Mouse (Mus musculus) intestine, postnatal 0 days (tissue): Measurements from ENCODE around the gene Ccdc62. TPM values are rescaled to one million over a fixed set of nuclear protein-coding genes. Genes with fewer than 3 reads are reported as not detected.

Experiments used
- ATAC-seq: fragments of 200-750 bp; cut with Nextera tagmentation; 2 replicates; pipeline ENCODE4 v1.8.0; 2017; ENCODE audit warnings: mild to moderate bottlenecking, moderate TSS enrichment, moderate library complexity
- H3K27ac ChIP-seq: fragments of 300-500 bp; sonication (generic); 2 replicates; pipeline ENCODE4 v1.5.1; 2014; ENCODE audit warnings: mild to moderate bottlenecking, low read depth, low read length, moderate library complexity
- H3K27me3 ChIP-seq: fragments of 300-500 bp; sonication (generic); replicated peaks from 2 replicates; pipeline ENCODE4 v1.6.1; 2014; ENCODE audit warnings: low read length, mixed read lengths; ENCODE audit not compliant: control insufficient read depth, insufficient read depth
- H3K36me3 ChIP-seq: fragments of 300-500 bp; sonication (generic); 2 replicates; pipeline ENCODE4 v1.6.1; 2014; ENCODE audit warnings: mild to moderate bottlenecking, moderate library complexity; ENCODE audit not compliant: control insufficient read depth, insufficient read depth
- H3K4me1 ChIP-seq: fragments of 300-500 bp; sonication (generic); replicated peaks from 2 replicates; pipeline ENCODE4 v1.6.1; 2014; ENCODE audit warnings: antibody characterized with exemption, low read length, mixed read lengths; ENCODE audit not compliant: control insufficient read depth, insufficient read depth
- H3K4me2 ChIP-seq: fragments of 300-500 bp; sonication (generic); replicated peaks from 2 replicates; pipeline ENCODE4 v1.6.1; 2014; ENCODE audit warnings: low read depth, mild to moderate bottlenecking, moderate library complexity
- H3K4me3 ChIP-seq: fragments of 300-500 bp; sonication (generic); 2 replicates; pipeline ENCODE4 v1.5.1; 2014; ENCODE audit warnings: low read depth, low read length
- H3K9ac ChIP-seq: fragments of 300-500 bp; sonication (generic); 2 replicates; pipeline ENCODE4 v1.6.1; 2014; ENCODE audit warnings: mild to moderate bottlenecking, low read depth, low read length
- H3K9me3 ChIP-seq: fragments of 300-500 bp; sonication (generic); 2 replicates; pipeline ENCODE4 v1.6.1; 2016; ENCODE audit warnings: mixed run types; ENCODE audit not compliant: control insufficient read depth
- CTCF ChIP-seq: sonication (generic); IDR thresholded peaks from 2 replicates; pipeline ENCODE4 v1.5.1; 2016; ENCODE audit warnings: low read depth, mild to moderate bottlenecking, control low read depth, antibody characterized with exemption, moderate library complexity
- WGBS: fragments of 180-500 bp; shearing (Covaris S2); extraction: QIAGEN DNeasy Blood & Tissue Kit; methylation state at CpG from one replicate; pipeline ENCODE4 v1.1.7; 2014; 5-methylcytosine and 5-hydroxymethylcytosine counted together
- polyA plus RNA-seq: library from polyadenylated mRNA; unstranded; fragments of >200 nt; fragmentation: Nextera tagmentation; extraction: Ambion mirVana; gene quantifications from 2 replicates; pipeline ENCODE4 v1.2.1, GENCODE M21; 2015

Gene Ccdc62
- polyA plus RNA-seq, 1 experiment from 2014 or later: 3.8 TPM

DNA sequence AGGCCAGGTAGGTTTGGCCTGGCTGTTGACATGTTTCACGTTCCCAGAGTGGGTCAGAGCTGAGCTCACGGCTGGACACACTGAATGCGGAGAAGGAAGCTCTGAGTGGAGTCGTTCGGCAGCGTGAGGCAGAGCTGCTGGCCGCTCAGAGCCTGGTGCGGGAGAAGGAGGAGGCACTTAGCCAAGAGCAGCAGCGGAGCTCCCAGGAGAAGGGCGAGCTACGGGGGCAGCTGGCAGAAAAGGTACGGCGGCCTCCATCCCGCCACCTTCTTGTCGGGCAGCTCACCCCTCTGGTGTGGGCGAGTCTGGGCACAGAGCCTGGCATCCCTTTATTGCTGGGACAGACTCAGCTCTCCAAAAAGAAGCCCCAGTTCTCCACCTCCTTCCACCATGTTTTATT, 67.3 kb downstream of the Ccdc62 start:
- H3K4me3 ChIP-seq: no peak overlapping the region
- ATAC-seq: no peak
- no peak overlapping the region for H3K4me2 ChIP-seq
- H3K4me1 ChIP-seq: no peaks in the 10 kb centered on the region
- TF ChIP-seq CTCF: no peak
- H3K9me3 ChIP-seq: no peaks in the 10 kb centered on the region
- no peaks in the 10 kb centered on the region for H3K27me3 ChIP-seq
- WGBS: 84% methylated on average over 16 of the region's 16 CpGs
- no peak overlapping the region for H3K27ac ChIP-seq
- H3K9ac ChIP-seq: no peak overlapping the region
- peaks cover 72% of the 10 kb centered on the region for H3K36me3 ChIP-seq

DNA sequence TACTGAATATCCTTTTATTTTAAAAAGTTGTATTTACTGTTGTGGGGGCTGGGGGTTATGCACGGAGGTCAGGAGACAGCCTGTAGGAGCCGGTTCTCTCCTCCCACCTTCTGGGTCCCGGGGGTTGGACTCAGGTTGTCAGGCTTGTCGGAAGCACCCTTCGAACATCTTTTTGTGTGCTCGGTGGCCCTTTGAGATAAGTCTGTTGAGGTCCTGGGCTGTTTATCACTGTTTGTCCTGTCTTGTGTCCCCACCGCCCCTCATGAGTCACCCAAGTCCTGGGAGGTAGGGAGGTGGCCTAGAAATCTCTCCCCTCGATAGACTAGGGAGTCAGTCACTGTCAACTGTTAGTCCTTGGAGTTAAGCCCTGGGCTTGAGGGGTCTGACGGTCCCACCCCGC, 67.9 kb downstream of the Ccdc62 start:
- 65% methylated on average over 10 of the region's 10 CpGs for WGBS
- no peak overlapping the region for H3K27ac ChIP-seq
- no peak for TF ChIP-seq CTCF
- no peak overlapping the region for H3K4me3 ChIP-seq
- no peak for ATAC-seq
- no peaks in the 10 kb centered on the region for H3K4me1 ChIP-seq
- H3K27me3 ChIP-seq: no peaks in the 10 kb centered on the region
- no peak overlapping the region for H3K4me2 ChIP-seq
- no peak overlapping the region for H3K9ac ChIP-seq
- H3K36me3 ChIP-seq: peaks cover 75% of the 10 kb centered on the region
- no peaks in the 10 kb centered on the region for H3K9me3 ChIP-seq

DNA sequence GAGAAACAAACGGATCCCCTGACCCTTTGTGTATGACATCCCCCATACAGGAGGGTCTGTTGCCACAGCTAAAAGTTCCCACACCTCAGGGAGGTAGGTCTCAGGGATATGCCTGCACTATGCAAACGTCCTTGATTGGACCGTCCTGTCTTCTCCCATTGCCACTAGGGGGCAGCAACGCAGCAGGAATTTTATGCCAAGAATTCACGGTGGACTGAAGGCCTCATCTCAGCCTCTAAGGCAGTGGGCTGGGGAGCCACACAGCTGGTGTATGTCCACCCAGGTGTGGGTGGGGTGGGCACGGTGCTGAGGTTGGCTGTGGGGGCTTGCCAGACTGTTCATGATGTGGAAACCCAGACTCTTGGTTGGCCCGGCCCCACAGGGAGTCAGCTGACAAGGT, 70.3 kb downstream of the Ccdc62 start:
- WGBS: 11% methylated on average over 7 of the region's 7 CpGs
- H3K4me1 ChIP-seq: no peaks in the 10 kb centered on the region
- H3K9me3 ChIP-seq: no peaks in the 10 kb centered on the region
- H3K27ac ChIP-seq: no peak overlapping the region
- ATAC-seq: no peak
- H3K36me3 ChIP-seq: peaks cover 71% of the 10 kb centered on the region
- H3K27me3 ChIP-seq: no peaks in the 10 kb centered on the region
- H3K4me3 ChIP-seq: no peak overlapping the region
- no peak overlapping the region for H3K9ac ChIP-seq
- no peak overlapping the region for H3K4me2 ChIP-seq
- peak; percentile 96 for TF ChIP-seq CTCF

DNA sequence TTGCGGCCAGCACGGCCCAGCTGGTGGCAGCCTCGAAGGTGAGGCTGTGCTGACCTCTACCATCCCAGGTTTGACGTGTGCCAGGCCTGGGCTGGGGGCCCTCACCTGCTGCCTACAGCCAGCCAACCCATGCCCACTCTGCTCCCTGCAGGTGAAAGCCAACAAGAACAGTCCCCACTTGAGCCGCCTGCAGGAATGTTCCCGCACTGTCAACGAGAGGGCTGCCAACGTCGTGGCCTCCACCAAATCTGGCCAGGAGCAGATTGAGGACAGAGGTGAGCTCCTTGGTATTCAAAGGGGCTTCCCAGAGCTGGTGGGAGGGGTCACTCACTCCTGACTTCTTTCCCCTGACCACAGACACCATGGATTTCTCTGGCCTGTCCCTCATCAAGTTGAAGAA, 70.8 kb downstream of the Ccdc62 start:
- H3K36me3 ChIP-seq: peaks cover 71% of the 10 kb centered on the region
- no peaks in the 10 kb centered on the region for H3K4me1 ChIP-seq
- no peak overlapping the region for H3K27ac ChIP-seq
- ATAC-seq: no peak
- no peaks in the 10 kb centered on the region for H3K9me3 ChIP-seq
- no peak overlapping the region for H3K9ac ChIP-seq
- no peak overlapping the region for H3K4me3 ChIP-seq
- 60% methylated on average over 9 of the region's 9 CpGs for WGBS
- H3K4me2 ChIP-seq: no peak overlapping the region
- no peaks in the 10 kb centered on the region for H3K27me3 ChIP-seq
- TF ChIP-seq CTCF: no peak

DNA sequence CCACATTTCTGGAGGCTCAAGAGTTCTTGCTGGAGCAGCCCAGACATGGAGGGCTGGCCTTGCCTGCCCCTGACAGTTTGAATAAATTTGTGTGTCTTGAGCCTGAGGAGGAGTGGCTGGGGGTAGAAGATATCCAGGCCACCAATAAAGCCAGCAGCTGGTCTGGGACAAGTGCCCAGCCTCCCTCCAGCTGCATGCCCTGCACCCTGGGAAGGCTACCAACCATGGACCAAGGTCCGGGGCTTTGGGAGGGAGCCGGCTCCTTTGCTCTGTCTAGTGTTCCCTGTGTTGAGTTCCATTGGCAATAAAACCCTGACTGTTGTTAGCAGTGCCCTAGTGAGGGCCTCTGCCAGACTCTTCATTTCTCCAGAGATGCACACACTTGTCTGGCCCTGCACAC, 72.4 kb downstream of the Ccdc62 start:
- no peak overlapping the region for H3K4me3 ChIP-seq
- WGBS: 39% methylated on average over 2 of the region's 2 CpGs
- H3K36me3 ChIP-seq: peaks cover 68% of the 10 kb centered on the region
- TF ChIP-seq CTCF: no peak
- no peaks in the 10 kb centered on the region for H3K9me3 ChIP-seq
- peak overlapping the region; percentile 77 for H3K27ac ChIP-seq
- no peaks in the 10 kb centered on the region for H3K27me3 ChIP-seq
- H3K4me1 ChIP-seq: no peaks in the 10 kb centered on the region
- H3K4me2 ChIP-seq: no peak overlapping the region
- H3K9ac ChIP-seq: no peak overlapping the region
- ATAC-seq: no peak

DNA sequence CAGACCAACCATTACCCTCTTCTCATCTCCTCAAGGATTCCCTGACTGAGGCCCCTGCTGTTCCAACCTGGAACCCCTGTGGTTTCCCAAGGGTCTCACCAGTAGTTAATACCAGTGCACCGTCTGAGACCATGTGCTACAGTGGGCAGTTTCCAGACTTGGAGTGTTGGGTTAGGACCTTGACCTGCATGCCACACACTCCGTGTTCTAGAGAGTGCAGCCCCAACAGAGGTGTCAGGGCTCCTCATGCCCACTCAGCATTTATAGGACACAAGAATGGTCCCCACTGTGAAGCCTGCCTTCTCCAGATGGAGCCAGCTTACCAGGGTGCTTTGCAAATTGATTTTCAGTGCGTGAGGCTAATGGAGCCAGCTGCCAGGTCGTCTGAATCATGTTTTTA, 72.9 kb downstream of the Ccdc62 start:
- WGBS: 70% methylated on average over 4 of the region's 4 CpGs
- no peak overlapping the region for H3K9ac ChIP-seq
- TF ChIP-seq CTCF: no peak
- H3K4me3 ChIP-seq: no peak overlapping the region
- no peaks in the 10 kb centered on the region for H3K27me3 ChIP-seq
- H3K9me3 ChIP-seq: no peaks in the 10 kb centered on the region
- no peaks in the 10 kb centered on the region for H3K4me1 ChIP-seq
- no peak for ATAC-seq
- peak overlapping the region; percentile 77; the same call in 1 of the 2 replicates for H3K27ac ChIP-seq
- peaks cover 65% of the 10 kb centered on the region for H3K36me3 ChIP-seq
- H3K4me2 ChIP-seq: no peak overlapping the region
